Mouse (Mus musculus): Measurements from ENCODE around the gene Fbxw11. TPM values are rescaled to one million over a fixed set of nuclear protein-coding genes. Genes with fewer than 3 reads are reported as not detected.
"Not testable (repeated sequence)": the region's sequence is repeated elsewhere in the genome, so short reads cannot be mapped to it uniquely, and the experiment has no call there.

The Fbxw11 gene
- polyA plus RNA-seq, 1 experiment, result 27.8 TPM

DNA sequence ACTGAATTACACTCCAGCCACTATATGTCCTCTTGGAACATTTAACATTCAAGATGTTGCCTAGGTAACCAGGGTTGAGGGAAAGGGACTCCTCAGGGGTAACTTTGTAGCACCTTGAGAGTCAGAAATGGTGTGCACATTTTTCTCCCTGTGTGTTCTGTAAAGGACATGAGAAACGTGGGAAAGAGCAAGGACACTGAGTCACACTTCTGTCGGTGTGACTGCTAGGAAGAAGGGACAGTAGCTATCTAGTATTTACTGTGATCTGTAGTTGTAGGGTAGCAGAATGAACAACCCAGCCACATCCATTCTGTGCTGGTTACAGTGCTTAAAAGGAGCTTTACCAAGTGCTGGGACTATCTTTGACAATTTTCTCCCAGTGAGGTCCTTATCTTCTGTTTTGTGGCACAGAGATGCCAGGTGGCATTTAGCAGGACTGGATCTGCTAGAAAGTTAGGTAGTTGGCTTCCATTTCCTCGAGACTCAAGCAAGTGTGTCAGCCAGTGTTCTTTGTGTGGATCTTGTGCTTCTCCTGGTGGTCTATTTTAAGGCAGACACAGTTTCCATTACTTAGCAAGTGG lies 57.5 kb downstream of the Fbxw11 start:
- no peak overlapping the region for H3K4me3 ChIP-seq (ENCODE audit: insufficient read depth, low read depth, low read length)
- peaks cover 27% of the 10 kb centered on the region for H3K4me1 ChIP-seq (ENCODE audit: control insufficient read depth, insufficient read depth, insufficient read length, low read length)
- no peak overlapping the region for H3K27ac ChIP-seq (replicated peaks; ENCODE audit: low read depth, low read length)

DNA sequence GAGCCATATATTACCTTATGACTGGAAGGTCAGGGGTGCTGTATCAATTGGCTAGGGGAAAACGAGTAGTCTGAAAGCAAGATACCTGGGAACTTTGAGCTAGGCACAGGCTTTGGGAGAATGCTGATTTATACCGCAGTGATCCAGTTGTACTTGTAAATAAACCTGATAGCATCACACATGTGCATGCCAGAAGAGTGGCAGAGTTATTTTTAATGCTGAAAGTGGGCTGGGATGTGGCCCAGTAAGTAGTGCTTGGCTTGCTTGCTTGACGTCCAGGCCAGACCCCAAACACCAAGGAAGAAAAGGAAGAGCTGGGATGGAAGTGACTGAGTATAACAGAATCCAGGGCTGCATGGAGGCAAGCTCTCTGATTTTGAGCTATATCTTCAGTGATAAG lies 59.0 kb downstream of the Fbxw11 start:
- Histone ChIP-seq H3K27ac (replicated peaks; ENCODE audit: low read depth, low read length) (no peak overlapping the region), H3K4me3 (ENCODE audit: insufficient read depth, low read depth, low read length) (no peak overlapping the region), H3K4me1 (ENCODE audit: control insufficient read depth, insufficient read depth, insufficient read length, low read length) (peaks cover 29% of the 10 kb centered on the region)

GRCm38 (mm10) chr11:32704241-32704890 lies 61.8 kb downstream of the Fbxw11 start:
- no peak overlapping the region for H3K27ac ChIP-seq (replicated peaks; ENCODE audit: low read depth, low read length)
- H3K4me1 ChIP-seq (ENCODE audit: control insufficient read depth, insufficient read depth, insufficient read length, low read length), result peaks cover 21% of the 10 kb centered on the region
- no peak overlapping the region for H3K4me3 ChIP-seq (ENCODE audit: insufficient read depth, low read depth, low read length)

DNA sequence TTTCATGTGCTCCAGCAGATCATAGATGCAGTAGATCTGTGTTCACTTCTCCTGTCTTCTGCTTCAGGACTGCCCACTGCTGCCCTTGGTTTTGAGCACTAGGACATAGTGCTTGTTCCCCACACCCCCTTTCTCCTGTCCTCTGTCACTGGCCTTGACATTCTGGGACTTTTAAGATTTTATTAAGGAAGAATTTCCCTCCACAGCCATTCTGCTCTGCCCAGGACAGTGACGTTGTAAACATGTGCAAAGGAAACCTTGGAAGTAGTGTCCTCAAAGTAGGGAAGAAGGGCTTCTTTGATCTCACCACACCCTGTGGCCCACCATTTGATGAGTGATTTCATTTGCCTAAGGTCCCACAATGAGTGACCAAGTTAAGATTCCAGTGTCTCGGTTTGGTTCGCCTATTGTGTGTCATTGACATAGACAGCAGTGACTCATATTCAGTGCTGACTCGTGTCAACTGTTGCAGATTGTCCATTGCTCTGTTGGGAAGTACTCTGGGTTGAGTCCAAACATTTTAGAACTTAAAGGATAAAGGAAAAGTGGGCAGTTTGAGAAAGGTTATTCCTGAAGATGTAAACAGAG lies 64.0 kb downstream of the Fbxw11 start:
- H3K4me3 ChIP-seq (ENCODE audit: insufficient read depth, low read depth, low read length), result no peak overlapping the region
- H3K27ac ChIP-seq (replicated peaks; ENCODE audit: low read depth, low read length), result no peak overlapping the region
- peaks cover 15% of the 10 kb centered on the region for H3K4me1 ChIP-seq (ENCODE audit: control insufficient read depth, insufficient read depth, insufficient read length, low read length)

DNA sequence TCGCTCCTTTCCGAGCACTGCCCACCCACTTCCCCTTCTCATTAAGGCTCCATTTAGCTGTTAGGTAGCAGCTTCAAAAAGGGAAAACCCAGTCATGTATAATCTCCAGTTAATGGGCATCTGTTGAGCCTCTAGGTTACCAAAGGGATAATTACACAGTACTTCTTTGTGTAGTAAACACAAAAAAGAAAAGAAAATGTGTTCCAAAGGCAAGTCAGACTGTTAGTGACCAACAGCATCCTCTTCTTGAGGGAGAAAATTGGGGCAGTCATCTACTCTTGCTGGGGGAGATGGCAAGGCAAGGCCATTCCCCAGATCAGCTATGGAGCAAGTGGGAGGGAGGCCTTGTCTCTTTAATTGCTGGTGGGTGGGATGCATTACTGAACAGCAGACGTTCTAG lies 65.0 kb downstream of the Fbxw11 start:
- Histone ChIP-seq H3K4me3 (ENCODE audit: insufficient read depth, low read depth, low read length) (no peak overlapping the region), H3K27ac (replicated peaks; ENCODE audit: low read depth, low read length) (no peak overlapping the region), H3K4me1 (ENCODE audit: control insufficient read depth, insufficient read depth, insufficient read length, low read length) (peaks cover 14% of the 10 kb centered on the region)

DNA sequence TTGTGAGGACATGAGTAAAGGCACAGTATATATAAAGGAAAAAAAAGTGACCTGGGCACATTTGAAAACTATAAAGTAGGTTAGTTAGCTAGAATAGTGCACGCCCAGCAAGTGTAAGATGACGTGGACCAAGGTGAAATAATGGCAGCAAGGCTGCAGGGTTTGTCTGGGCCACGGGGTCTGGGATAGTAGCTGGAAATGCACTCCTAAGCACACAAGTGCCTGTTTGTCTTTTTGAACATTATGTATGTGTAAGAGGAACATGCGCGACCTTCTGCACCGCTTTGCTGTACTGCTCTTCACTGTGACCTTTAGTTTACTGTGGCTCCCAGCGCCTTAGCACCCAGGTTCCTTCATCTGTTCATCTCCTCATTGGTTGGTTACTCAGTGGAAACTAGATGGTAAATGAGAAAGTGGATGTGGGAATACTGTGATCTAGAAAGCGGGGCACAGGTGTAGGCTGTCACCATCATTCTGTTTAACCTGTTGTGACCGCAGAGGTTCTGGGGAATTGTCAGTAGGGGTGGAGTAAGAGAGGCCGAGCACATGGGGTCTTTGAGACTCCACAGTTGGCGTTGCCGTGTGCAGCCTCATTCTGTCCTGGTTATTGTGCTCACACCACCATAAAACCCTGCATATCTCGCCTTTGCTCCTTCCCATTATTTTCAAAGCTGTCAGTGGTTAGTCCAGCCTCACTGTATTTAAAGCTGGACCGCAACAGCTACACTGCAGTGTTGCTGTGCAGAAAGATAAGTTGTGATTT lies 66.4 kb downstream of the Fbxw11 start:
- Histone ChIP-seq H3K4me3 (ENCODE audit: insufficient read depth, low read depth, low read length) (no peak overlapping the region), H3K27ac (replicated peaks; ENCODE audit: low read depth, low read length) (no peak overlapping the region), H3K4me1 (ENCODE audit: control insufficient read depth, insufficient read depth, insufficient read length, low read length) (peaks cover 9% of the 10 kb centered on the region)

DNA sequence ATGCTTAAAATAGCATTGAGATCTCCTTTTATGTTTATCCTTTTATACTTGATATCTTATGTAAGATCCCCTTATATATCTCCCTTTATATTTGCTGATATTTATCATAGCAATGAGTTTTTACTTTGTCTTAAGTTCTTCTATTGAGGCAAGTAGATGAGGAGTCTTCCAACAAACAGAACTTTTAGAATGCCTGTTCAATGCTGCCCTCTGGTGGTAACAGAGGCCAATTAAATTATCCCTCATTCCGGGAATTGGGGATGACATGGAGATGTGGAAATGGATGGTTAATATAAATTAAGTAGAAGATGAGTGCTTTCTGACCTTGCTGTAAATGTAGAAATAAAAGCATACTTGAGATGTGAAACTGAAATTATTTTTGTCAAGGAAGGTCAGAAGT lies 67.0 kb downstream of the Fbxw11 start:
- Histone ChIP-seq H3K4me1 (ENCODE audit: control insufficient read depth, insufficient read depth, insufficient read length, low read length) (peaks cover 7% of the 10 kb centered on the region; the same call in 1 of the 2 replicates), H3K27ac (replicated peaks; ENCODE audit: low read depth, low read length) (no peak overlapping the region), H3K4me3 (ENCODE audit: insufficient read depth, low read depth, low read length) (no peak overlapping the region)

DNA sequence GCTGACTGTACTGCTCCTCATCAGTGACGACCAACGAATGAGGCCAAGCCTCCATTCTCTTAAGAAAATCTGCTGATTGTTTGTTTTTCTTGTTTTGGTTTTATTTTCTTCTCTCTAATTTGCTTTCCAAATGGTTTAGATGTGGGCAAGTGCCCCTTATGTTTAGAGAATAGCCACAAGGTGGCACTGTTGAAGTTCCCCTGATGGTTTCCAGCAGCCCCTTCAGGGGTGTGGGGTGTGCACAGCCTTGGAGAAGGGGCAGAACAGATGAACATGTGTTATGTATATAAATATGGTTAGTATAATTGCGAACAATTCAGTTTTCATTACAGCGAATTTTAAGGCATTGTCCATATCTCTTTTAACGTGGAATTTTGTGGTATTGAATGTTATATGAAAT lies 71.7 kb downstream of the Fbxw11 start:
- peaks cover 13% of the 10 kb centered on the region for H3K4me1 ChIP-seq (ENCODE audit: control insufficient read depth, insufficient read depth, insufficient read length, low read length)
- no peak overlapping the region for H3K27ac ChIP-seq (replicated peaks; ENCODE audit: low read depth, low read length)
- no peak overlapping the region for H3K4me3 ChIP-seq (ENCODE audit: insufficient read depth, low read depth, low read length)

- no peak overlapping the region for H3K27ac ChIP-seq (replicated peaks; ENCODE audit: low read depth, low read length)
- H3K4me3 ChIP-seq (ENCODE audit: insufficient read depth, low read depth, low read length), result no peak overlapping the region
- peaks cover 13% of the 10 kb centered on the region for H3K4me1 ChIP-seq (ENCODE audit: control insufficient read depth, insufficient read depth, insufficient read length, low read length)
Observed at GRCm38 (mm10) chr11:32714896-32715295, 72.4 kb downstream of the Fbxw11 start.

- no peak overlapping the region for H3K4me3 ChIP-seq (ENCODE audit: insufficient read depth, low read depth, low read length)
- peaks cover 13% of the 10 kb centered on the region for H3K4me1 ChIP-seq (ENCODE audit: control insufficient read depth, insufficient read depth, insufficient read length, low read length)
- no peak overlapping the region for H3K27ac ChIP-seq (replicated peaks; ENCODE audit: low read depth, low read length)
Observed at GRCm38 (mm10) chr11:32715495-32715894, 73.0 kb downstream of the Fbxw11 start.

DNA sequence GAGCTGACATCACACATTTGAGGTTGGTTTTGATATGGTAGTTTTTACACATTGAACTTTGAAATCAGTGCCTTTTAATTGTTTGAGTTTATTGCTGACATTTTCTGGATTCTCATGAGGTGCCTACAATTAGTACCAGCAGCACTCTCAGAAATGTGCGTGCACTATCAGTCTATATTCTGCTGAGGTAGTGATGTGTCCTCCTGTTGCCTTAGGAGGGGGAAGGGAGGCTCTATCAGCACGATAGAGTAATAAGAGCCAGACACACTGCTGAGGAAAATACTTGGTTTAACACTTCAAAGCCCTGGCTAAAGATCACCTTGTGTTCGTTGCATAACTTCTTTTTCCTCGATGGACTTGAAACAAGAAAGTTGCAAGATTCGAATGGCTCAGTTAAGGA lies 73.4 kb downstream of the Fbxw11 start:
- no peak overlapping the region for H3K27ac ChIP-seq (replicated peaks; ENCODE audit: low read depth, low read length)
- H3K4me1 ChIP-seq (ENCODE audit: control insufficient read depth, insufficient read depth, insufficient read length, low read length), result peaks cover 13% of the 10 kb centered on the region
- H3K4me3 ChIP-seq (ENCODE audit: insufficient read depth, low read depth, low read length), result no peak overlapping the region

DNA sequence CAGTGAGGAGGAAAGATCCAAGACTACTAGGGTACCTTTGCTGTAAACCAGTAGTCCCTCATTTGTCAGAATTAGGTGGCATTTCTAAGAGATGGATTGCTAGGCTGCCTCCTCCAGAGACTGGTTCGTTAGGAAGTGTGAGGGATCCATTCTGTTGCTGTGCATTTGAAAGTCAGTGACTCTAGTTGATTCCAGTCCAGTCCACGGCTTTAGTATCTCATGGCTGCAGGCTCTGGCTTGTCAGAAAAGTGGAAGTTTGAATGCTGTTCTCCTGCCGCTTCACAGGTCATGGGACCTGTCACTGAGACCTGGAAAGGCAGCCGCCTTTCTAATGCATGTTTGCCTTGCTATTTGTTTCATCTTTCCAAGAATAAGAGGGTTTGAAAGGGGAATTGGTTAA lies 74.4 kb downstream of the Fbxw11 start:
- H3K4me3 ChIP-seq (ENCODE audit: insufficient read depth, low read depth, low read length), result no peak overlapping the region
- no peak overlapping the region for H3K27ac ChIP-seq (replicated peaks; ENCODE audit: low read depth, low read length)
- H3K4me1 ChIP-seq (ENCODE audit: control insufficient read depth, insufficient read depth, insufficient read length, low read length), result peaks cover 13% of the 10 kb centered on the region

DNA sequence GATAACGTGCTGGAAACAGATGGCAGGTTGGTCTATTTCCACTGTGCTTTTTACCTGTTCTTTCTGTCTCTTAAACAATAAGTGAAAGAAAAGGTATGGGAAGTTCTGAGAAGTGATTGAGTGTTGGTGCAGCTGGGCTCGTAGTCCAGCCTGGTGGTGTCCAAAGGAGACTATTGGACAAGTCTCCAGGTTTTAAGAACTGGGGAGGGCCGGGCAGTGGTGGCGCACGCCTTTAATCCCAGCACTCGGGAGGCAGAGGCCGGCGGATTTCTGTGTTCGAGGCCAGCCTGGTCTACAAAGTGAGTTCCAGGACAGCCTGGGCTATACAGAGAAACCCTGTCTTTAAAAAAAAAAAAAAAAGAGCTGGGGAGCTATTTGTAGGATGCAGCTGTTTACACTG lies 75.2 kb downstream of the Fbxw11 start:
- peaks cover 13% of the 10 kb centered on the region for H3K4me1 ChIP-seq (ENCODE audit: control insufficient read depth, insufficient read depth, insufficient read length, low read length)
- not testable (repeated sequence) for H3K4me3 ChIP-seq (ENCODE audit: insufficient read depth, low read depth, low read length); H3K27ac ChIP-seq (replicated peaks; ENCODE audit: low read depth, low read length)

DNA sequence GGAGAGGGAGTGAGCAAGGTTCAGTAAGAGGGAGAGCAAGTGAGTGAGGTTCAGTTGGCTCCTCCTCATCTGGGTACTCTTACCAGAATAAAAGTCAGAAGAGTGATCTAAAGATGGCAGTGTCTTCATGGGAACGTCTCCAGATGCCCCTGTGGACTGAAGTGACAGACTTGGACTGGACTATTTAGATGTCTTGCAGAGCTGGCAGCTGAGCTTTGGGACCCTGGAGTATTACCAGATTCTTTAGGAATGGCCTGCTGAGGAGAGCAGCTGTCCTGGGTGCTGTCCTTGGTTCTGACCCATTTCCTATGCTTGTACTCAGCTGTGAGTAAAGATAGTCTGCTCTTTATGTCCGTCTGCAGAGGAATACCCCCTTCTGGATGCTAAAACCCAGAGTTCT lies 75.8 kb downstream of the Fbxw11 start:
- Histone ChIP-seq H3K27ac (replicated peaks; ENCODE audit: low read depth, low read length) (no peak overlapping the region), H3K4me1 (ENCODE audit: control insufficient read depth, insufficient read depth, insufficient read length, low read length) (peaks cover 13% of the 10 kb centered on the region), H3K4me3 (ENCODE audit: insufficient read depth, low read depth, low read length) (no peak overlapping the region)

DNA sequence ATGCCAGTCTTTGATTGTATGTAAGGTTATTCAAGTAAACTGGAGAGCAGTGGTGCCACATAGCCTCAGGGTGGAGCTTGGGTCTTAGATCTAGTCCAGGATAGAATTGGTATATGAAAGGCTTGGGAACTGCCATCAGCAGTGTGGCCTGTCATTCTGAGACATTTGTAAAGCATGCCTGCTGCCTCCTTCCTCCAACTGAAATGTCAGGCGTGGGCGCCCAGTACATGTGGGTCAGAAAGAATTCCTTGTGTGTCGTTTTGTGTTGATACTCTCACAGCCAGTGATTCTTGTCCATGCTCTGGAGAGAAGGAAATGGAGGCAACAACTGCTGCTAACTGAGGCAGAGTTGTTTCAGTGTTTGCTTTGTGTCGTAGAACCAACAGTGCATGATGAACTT lies 76.5 kb downstream of the Fbxw11 start:
- H3K27ac ChIP-seq (replicated peaks; ENCODE audit: low read depth, low read length), result no peak overlapping the region
- peaks cover 13% of the 10 kb centered on the region for H3K4me1 ChIP-seq (ENCODE audit: control insufficient read depth, insufficient read depth, insufficient read length, low read length)
- no peak overlapping the region for H3K4me3 ChIP-seq (ENCODE audit: insufficient read depth, low read depth, low read length)

Data from brown adipose tissue, adult 24 weeks (tissue).